Mouse (Mus musculus) embryo, embryonic 9.5 days (tissue): ENCODE data around the gene Sgce.
"Not testable (repeated sequence)": the region's sequence is repeated elsewhere in the genome, so short reads cannot be mapped to it uniquely, and the experiment has no call there.

Experiments
- DNase-seq: peaks from one replicate; pipeline ENCODE4 v3.0.0-alpha.2; 2017; ENCODE audit errors: extremely low spot score

Sgce gene

DNA sequence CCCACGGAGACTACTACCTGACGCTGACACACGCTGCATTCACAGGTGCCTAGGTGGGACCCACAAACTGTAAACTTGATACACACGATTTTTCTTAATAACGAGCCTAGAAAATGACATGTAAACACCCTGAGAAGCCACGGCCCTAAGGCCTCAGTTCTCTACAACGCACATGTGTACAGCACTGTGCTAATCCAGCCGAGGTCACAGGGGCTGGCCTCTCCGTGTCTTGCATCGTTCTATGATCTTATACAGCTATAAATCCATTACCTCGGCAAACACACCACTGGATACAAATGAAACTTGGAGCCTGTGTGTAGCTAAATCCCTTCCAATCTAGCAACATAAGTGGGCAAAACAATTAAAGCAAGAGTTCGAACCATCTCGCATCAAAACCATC lies 24.3 kb downstream of the Sgce start:
- no peak for DNase-seq

DNA sequence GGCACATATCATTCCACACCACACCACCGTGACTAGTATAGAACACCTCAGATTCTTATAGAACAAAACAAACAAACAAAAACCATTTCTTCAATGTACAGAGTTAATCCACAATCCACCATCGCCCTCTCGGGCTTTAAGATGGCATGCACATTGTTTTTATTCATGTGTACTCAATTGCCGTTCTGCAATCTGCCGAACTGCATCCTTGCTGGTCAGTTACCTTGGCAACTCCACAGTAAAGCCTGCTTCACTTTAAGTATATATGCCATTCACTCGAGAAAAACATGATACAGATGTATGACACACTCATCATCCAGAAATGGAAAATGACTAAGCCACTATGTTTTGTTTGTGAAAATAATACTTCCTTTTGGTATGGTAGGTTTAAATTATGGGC lies 24.9 kb downstream of the Sgce start:
- no peak for DNase-seq

DNA sequence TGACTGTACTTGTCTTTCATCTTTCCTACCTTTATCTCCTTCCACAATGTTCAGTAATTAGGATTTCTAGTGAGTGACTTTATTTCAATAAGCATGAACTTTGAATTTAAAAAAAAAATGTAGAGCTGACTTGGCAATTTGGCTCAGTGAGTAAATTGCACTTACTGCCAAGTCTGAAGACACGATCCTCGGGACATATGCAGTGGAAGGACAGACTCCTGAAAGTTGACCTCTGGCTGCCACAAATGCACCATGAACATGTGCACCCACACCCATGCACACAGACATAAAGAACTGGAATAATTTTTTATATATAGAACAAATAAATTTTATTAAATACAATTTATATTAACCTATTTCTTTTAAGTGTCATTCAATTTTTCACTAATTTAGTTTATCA lies 29.7 kb downstream of the Sgce start:
- DNase-seq = no peak

DNA sequence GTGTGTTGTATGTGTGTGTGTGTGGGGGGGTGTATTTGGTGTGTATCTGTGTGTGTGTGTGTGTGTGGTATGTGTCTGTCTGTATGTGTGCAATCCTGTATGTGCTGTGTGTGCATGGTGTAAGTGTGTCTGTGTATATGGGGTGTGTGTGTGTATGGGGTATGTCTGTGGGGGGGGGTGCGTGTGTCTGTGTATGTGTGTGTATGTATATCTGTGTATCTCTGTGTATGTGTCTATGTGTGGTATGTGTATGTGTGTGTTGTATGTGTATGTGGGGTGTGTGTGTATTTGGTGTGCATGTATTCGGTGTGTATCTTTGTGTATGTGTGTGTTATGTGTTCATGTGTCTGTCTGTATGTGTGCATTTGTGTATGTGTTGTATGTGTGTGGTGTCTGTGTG lies 30.8 kb downstream of the Sgce start:
- DNase-seq = no peak

DNA sequence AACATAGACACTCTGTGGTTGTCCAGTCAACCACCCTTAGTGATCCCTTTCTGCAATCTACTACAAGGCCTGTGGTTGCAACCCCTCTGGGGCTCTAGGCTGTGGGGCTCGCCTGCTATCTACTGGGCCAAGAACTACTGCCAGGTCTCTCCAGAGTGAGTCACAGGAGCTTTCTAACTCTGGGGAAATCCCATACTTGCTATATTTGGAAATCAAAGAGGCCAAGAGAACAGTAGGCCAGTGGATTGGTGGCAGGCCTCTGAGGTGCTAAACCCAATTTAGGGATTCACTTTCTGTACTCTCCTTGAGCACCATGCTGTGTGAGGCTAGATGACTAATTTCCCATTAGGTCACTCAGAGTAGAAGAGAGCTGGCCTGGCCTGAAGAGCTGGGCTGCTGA lies 38.0 kb downstream of the Sgce start:
- DNase-seq = no peak

DNA sequence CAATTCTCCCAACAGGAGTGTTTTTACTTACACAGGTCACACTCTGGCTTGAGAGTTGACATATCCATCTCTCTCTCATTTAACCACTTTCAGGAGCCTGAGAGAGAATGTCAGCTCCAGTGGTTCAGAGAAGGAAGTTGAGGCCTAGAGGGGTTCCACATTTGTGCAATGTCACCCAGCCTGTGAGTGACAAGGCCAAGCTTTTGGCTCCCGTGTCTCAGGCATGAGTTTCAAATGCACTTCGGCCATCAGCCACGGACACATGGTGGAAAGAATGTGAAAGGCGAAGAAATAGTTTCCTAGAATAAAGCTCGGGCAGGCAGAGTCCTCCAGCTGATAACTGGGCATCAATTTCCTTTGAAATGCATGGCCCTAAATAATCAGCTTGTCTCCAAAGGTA lies 40.6 kb downstream of the Sgce start:
- no peak for DNase-seq

DNA sequence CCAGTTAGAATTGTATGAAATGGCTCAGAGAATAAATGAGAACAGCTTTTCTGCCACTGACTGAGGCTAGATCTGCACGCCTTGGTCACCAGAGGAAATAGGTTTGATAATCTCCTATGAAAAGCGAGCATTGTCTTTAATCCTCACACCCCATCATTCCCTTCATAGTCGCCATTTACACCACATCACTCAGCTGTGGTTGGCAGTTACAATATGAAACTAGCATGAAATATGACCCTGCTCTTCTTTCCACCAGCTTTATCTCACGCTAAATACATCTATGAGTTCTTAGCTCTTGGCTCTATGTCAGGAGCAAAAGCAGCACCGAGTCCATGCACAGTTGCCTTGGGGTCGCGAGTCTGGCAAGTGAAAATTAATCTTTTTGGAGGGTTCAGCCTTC lies 43.1 kb downstream of the Sgce start:
- DNase-seq = no peak

DNA sequence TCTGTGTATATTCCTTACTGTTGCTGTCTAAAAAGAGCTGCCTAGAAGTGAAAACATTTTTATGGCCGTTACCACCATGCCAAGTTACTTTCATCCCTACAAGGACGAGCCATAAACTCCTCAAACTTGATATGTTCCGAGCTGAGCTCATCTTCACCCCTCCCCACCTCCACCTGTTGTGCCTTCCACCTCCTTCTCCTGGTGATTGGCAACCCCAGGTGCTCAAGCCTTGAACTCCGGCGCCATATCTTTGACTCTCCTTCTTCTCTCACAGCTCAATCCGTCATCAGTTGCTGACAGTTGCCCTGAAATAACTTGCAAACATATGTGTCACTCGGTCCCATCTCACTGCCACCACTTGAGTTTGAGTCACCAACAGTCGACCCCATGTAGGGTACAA lies 45.4 kb downstream of the Sgce start:
- DNase-seq = no peak

DNA sequence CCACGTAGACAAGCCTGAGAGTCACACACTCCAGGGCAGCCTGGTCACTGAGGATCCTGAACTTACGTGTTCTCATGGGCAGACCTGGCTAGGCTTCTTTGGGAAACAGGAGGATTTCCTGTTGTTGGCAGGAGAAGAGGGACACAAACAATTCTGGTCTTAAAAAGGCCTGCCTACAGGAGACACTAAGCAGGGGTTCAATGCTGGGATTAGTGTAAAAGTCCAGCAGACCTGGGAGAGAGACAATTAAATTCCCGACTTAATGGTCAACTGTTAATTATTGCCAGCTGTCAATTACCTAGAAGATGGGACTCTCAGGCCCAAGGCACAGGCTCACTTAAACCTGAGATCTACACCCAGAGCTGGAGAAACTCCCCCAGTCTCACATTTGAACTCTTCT lies 51.2 kb downstream of the Sgce start:
- DNase-seq = no peak

DNA sequence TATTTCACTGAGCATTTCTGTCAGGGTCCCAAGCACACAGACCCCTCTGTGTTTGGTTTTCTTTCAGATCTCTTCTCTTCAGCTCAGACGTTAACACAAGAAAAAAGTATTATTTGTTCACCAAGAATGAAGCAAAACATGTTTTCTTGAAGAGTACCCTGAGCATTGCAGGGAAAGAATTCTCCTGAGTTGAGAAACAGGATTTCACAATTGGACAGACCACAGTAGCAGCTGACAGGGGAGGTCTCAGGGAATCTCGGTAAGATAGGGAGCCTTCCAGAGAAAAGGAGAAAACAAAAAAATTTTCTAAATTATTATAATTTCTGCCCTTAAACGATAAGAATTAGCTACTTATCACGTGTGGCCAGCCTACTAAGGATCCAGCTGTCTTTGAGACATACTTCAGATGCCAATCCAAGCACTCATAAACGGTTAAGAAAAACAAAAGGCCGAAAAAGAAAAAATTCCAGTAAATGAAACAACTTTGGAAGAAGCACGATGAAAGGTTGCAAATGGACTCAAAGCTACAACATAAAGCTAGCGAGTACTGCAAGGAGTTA lies 52.3 kb downstream of the Sgce start:
- no peak for DNase-seq

DNA sequence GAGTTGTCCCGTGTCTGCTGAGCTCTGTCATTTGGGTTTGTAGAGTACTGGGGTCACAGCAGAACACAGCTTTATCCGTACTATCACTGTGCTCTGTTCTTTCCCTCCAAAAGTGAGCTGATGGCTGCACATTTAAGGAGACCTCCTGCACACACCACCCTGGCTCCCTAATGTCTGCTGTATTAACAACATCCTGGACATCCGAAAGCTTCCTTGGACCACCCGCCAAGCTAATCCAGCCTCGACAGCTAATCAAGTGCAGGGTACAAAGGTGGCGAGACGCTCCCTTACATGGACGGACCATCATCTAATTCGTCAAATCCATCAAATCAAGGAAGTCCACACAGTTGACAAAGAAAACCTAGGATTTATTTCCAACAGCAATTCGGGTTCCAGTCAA lies 53.5 kb downstream of the Sgce start:
- DNase-seq = no peak

DNA sequence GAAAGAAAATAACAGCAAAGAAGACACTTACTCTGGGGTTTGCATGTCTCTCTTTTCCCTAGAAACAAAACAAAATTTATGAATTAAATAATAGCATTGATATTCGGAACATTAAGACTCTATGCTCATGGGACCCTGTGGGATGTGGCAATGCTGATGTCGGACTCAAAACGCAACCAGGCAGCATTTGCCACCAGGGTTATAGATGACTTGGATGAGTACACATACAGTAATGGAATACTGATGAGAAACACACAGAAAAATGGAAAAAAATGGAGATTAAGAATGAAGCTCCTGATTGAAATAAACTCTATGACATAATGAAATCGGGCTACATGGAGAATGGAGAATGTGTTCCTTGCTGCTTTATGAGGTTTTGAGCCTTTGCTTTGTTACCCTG lies 56.6 kb downstream of the Sgce start:
- DNase-seq = no peak

DNA sequence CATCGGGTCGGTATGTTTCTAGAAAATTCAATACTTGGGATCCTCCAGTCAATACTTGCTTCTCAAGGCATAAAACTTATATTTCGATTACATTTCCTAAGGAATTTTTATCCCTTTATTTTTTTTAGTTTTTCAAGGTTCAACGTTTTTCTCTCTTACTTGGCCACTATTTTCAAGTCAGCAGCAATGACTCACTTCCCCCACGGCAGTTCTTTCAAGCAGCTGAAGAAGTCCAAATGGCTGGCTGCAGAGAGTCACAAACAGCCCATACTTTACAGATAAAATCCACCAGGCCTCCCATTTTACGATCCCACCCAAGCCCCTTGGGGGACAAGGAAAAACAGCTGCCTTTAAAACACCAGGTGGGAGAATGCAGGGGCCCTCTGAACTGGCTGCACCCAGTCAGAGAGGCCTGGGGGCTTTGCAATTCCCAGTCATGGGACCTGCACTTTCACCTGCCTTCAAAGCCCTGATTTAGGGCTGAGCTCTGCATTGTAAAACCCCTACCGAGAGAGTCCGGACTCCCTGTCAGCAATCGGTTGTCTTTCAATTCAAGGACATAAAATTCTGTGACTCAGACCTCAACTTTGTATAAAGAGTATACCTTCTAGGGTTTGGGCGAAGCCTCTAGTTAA lies 62.2 kb downstream of the Sgce start:
- no peak for DNase-seq

DNA sequence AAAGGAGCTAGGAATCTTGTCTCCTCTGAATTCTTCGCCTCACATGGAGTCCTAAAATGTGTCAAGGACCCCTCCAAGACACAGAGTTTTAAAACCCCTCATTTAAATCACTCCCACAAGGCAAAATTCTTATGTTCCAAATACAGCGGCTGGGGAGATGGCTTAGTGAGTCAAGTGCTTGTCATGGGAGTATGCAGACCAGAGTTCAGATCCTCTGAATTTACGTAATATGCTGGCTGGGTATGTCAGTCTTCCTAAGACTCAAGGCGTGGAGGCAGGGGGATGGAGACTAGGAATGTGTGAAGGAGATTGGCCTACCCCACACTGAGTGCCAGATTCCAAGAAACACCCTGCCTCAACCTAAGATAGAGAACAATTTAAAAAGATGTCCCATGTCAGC lies 66.4 kb downstream of the Sgce start:
- DNase-seq = no peak

DNA sequence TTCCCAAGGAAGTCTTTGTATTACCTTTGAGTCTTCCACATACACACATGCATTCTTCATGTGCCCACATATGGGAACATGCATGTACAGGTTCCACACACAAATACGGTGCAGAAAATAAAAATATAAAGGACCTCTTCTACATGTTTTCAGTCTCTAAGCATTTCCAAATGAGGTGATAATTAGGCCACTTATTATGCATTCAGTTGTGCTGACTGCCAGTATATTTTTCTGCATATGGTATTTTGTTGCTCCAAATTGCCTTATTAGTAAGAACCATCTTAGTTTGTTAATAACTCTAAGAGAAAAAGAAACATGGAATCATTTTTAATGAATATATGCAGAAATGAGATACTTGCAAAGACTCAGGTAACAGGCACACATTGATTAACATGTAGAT lies 67.0 kb downstream of the Sgce start:
- no peak for DNase-seq

DNA sequence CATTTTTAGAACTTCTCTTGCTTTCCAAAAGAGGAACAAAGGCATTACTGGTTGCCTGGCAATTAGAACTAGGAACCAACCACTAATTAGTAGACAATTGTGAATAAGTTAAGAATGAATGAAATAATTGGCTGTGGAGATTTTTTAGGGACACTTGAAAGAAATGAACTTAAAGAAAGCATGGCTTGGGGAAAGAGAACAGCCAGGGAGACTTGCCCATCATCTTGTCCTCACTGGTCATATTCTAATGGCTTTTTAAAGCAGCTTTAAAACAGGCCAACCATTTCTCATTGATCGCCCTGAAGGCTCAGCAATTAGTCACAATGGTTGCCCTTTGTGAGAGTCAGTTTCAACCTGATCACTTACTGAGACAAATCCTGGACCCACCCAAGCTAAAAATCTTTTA lies 69.6 kb downstream of the Sgce start:
- DNase-seq = no peak

DNA sequence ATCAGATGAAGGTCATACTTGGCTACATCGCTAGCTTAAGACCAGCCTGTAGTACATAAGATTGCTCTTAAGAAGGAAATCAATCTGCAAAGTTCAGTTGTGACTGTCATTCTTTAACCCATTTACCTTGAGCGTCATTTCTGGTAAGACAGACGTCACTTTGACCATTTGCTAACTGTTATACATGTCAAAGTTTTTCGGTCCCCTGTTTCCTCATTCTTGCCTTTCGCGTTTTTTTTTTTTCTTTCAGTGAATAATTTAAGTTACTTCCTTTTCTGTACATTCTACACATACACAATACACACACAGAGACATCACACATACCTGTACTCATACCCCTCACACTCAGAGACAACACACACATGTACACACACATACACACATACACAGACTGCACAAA lies 81.9 kb downstream of the Sgce start:
- DNase-seq = no peak

DNA sequence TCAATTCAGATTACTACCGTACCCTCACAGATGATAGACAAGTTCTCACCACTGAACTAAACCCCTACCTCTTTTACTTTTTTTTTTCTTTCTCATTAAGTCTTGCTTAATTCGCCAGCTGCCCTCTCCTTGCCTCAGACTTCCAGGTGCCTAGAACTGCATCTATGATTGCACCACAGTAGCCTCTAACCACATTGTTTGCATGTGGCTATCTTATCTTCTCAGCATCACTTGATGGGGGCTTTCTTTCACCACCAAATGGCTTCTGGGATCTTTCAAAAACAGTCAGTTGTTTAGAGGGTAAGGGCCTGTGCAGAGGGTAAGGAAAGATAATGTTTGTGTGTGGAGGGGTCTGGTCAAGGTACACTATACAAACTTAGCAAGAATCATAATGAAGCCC lies 82.7 kb downstream of the Sgce start:
- no peak for DNase-seq

DNA sequence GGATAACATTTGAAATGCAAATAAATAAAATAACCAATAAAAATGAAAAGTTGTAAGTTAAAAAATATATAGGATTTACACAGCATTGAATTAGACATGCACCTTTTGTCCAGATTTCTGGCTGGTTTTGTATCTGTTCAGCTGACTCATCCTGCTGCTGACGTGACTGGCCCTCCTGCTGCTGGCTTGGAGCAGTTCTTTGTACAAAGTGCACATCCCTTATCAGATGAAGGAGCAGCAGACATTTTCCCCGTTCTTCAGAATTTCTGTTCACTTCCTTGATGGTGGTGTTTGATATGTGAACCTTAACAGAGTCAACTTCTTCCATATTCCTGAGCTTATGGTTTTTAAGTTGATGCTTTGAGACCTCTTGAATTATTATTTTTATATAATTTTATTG lies 83.5 kb downstream of the Sgce start:
- no peak for DNase-seq

DNA sequence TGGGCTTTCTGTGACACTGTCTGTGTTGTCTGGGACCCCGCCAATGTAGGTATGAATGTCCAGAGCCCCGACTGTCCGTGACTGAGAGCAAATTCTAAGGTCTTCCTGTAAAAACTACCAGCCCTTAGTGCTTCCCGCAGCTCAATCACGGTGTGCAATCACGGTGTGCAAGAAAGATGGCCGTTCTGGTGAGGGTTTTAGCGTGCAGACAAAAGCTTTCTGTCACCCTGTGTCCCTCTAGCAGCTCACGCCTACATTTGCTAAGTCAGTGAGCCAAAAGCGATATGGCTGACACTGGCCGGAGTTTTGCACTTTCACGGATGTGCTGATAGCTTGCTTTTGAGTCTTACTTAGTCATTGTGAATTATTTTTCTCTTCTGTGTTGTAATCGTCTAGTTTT lies 88.1 kb downstream of the Sgce start:
- DNase-seq = no peak

DNA sequence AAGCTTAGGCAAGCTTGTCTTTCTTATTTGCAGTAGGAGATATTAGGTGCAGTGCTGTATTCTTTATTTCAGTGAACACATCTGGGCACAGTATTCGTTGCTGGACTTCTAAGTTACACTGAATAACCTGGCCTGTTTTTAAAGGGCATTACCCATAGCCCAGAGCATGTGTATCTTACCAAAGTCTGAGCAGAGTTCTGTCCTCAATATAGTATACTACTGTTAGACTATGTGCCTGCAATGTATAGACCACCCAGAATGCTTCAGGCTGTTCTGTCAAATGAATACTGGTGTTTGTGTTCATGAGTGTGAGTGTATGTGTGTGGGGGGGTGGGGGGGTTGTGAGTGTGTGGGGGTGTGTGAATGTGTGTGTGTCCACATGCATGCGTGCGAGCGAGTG lies 91.1 kb downstream of the Sgce start:
- DNase-seq = no peak

DNA sequence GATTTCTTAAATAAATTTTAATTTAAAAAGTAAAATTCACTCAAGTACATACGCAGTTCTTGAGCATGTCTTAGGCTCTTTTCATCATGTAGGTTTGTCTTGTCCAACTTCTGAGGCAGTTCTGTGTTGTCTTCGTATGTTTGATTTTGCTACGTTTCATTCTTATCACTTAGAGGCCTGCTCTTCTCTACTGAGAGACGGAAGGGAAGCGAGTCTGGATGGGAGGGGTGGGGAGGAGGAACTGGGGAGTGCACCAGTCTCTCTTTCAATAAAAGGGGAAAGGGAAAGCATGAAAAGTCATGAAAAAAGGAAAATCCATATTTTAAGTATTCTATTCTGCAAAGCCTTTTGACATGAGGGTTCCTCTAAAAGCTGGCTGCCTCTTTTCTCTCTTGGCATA lies 91.5 kb downstream of the Sgce start:
- no peak for DNase-seq

DNA sequence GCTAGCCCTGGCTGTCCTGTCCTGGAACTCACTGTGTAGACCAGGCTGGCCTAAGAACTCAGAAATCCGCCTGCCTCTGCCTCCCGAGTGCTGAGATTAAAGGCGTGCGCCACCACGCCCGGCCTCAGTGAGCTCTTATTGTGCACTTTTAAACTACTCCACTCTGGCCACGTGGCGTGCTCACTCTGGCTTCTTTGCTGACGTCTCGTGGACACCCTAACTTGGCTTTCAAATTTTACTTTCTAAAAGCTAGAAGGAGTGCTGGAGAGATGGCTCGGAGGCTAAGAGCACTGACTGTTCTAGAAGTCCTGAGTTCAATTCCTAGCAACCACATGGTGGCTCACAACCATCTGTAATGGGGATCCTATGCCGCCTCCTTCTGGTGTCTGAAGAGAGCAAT lies 93.3 kb downstream of the Sgce start:
- not testable (repeated sequence) for DNase-seq

DNA sequence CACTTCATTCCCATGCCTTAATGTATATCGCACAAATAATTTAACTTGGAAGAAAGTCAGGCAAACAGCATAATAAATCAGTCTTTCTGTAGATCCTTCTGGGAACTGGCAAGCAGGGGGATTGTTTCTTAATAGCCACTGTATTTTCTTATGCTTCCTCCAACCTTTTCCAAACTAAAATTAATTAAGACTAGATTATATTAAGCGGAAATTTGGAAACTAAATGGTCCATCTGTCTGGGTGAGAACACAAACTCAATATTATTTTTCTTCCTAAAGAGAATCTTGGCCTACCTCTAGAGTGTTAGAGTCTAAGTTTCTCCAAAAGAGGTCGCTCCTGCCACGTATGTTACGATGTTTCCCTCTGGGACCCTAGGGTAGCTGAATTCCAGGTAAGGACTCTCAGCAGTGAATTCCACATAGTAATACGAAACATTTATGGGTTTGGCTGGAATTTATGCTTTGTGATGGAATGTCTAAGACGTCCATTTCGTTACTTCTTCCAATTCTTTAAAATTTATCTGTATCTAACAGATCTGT lies 94.3 kb downstream of the Sgce start:
- DNase-seq = no peak
